Mouse (Mus musculus): ENCODE results near the gene Prrc2a. TPM values are rescaled to one million over a fixed set of nuclear protein-coding genes. Genes with fewer than 3 reads are reported as not detected.

Gene Prrc2a
- polyA plus RNA-seq, 1 experiment from 2014 or later, result 130 TPM

DNA sequence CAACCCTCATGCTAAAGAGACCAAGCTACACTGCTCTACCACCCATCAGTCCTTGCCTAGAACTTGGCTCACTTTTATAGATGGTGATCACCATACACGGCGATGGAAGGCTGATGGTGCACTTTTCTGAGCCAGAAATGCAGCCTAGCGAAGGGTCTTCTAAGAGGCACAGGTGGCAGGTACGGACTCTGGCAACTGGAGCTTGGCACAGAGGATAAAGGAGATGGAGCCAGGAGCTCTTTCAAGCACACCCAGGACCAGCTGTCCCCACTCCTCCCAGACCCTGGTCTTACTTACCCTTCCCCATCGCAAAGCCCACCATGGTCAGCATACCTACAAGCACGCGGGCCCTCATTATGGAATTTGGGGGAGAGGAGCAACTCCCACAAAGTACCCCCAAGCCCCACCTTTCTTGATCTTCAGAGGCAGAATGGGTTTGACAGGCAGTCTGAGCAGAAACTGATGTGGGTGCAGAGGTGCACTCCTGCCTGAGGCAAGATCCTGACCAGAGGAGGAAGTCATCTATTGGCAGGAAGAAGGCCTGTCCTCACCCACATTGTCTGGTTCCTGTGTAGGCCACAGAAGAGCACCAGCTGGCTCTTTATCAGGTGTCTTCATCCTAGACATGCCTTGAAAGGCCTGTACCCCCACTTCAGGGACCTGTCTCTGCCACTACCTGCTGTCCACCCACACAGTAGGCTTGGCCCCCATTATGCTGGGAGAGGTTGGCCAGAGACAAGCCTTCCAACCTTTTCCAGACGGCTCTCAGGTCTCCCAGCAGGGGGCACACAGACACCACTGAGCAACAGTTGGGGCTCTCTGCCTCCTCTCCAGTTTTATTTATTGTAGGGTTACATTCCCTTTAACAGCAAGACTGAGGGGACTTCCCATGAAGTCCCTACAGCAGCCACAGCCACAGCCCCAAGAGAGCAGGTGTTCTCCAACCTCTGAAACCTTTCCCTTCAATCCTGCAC, 49.4 kb downstream of the Prrc2a start, which contains the start of gene Ly6g5b:
Gene Ly6g5b (minus strand): TSS at position 383 of the 974 bp plus-strand sequence.
- ATAC-seq (ENCODE audit: extremely low read depth, insufficient number of reproducible peaks, low FRiP score, low TSS enrichment), result no peak
- Histone ChIP-seq H3K9ac (no peak within 1 kb of the TSS), H3K36me3 (peaks cover 63% of the 10 kb centered on the region), H3K4me1 (peaks cover 9% of the 10 kb centered on the region), H3K4me2 (no peak within 1 kb of the TSS), H3K4me3 (no peak within 1 kb of the TSS), H3K9me3 (no peaks in the 10 kb centered on the region), H3K27me3 (replicated peaks) (no peaks in the 10 kb centered on the region; the same call in 1 of the 2 replicates), H3K27ac (replicated peaks) (no peak within 1 kb of the TSS)
- WGBS, result 82% methylated on average over 8 of the region's 8 CpGs

DNA sequence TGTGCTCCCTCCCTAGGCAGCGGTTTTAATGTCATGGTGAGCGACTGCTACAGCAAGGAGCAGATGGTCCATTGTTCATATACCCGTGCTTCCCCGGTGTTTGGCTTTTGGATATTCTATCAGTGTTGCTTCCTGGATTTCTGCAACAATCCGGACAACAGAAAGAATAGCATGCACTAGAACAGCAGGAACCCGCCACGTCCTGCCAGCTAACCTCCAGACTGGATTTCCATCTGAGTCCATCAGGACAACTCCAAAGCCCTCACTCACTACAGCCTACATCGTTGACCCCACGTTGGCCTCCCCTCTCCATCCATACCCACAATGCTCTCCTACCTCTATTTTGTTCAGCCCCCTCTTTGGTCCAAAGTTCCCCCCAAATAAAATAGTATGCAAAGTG, 52.9 kb downstream of the Prrc2a start:
- no peak for ATAC-seq (ENCODE audit: extremely low read depth, insufficient number of reproducible peaks, low FRiP score, low TSS enrichment)
- no peaks in the 10 kb centered on the region for H3K4me1 ChIP-seq
- H3K27me3 ChIP-seq (replicated peaks), result no peaks in the 10 kb centered on the region; the same call in 1 of the 2 replicates
- peak overlapping the region; percentile 33 for H3K4me2 ChIP-seq
- H3K9ac ChIP-seq, result no peak overlapping the region; the same call in 1 of the 2 replicates
- WGBS, result 60% methylated on average over 9 of the region's 9 CpGs
- peaks cover 30% of the 10 kb centered on the region for H3K36me3 ChIP-seq
- H3K27ac ChIP-seq (replicated peaks), result peak overlapping the region; percentile 45
- no peak overlapping the region for H3K4me3 ChIP-seq
- H3K9me3 ChIP-seq, result no peaks in the 10 kb centered on the region

DNA sequence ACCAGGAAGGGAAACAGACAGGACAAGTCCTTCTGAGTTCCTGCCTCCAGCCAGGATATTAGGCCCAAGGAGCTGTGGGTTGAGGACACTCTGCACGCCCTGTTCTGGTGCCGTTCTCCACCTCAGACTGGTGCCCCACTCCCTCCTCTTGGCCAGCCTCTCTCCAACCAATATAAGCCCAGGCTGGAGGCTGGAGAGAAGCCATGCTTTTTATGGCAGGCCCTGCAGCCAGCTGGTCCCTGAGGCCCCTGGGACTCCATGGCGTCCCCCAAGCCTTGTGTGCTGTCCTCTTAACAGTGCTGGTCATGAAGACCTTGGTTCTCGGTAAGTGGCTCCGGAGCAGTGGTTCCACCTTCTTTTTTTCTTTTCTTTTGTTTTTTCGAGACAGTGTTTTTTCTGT, 56.6 kb downstream of the Prrc2a start, which contains the start of gene Ly6g5c:
Gene Ly6g5c (plus strand): TSS at position 183 of the 400 bp plus-strand sequence.
- no peak within 1 kb of the TSS for H3K9ac ChIP-seq
- no peaks in the 10 kb centered on the region for H3K9me3 ChIP-seq
- ATAC-seq (ENCODE audit: extremely low read depth, insufficient number of reproducible peaks, low FRiP score, low TSS enrichment), result no peak
- peaks cover 8% of the 10 kb centered on the region for H3K36me3 ChIP-seq
- no peaks in the 10 kb centered on the region; the same call in 1 of the 2 replicates for H3K27me3 ChIP-seq (replicated peaks)
- H3K4me2 ChIP-seq, result no peak within 1 kb of the TSS
- no peak within 1 kb of the TSS for H3K27ac ChIP-seq (replicated peaks)
- no peak within 1 kb of the TSS for H3K4me3 ChIP-seq
- peaks cover 14% of the 10 kb centered on the region for H3K4me1 ChIP-seq
- 78% methylated on average over 6 of the region's 6 CpGs for WGBS

DNA sequence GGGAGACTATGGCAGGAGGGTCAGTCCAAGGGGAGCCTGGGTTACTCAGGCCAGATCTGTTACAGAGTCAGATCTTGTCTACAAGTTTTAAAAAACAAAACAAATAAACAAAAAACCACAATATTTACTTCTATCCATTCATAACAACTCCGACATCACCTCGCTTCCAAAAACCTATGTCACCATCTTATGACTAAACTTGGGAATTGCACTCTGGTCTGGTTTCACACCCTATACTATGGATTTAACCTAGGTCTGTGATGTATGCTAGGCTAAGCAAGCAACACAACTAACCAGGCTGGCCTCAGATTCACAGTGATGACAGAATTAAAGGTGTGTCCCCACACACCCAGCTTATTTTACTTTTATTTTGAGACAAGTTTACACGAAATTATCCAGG, 58.2 kb downstream of the Prrc2a start:
- H3K9me3 ChIP-seq, result no peaks in the 10 kb centered on the region
- no peak overlapping the region for H3K27ac ChIP-seq (replicated peaks)
- H3K4me1 ChIP-seq, result peaks cover 28% of the 10 kb centered on the region
- no peak overlapping the region for H3K4me3 ChIP-seq
- peaks cover 24% of the 10 kb centered on the region for H3K36me3 ChIP-seq
- 52% methylated on average over 3 of the region's 3 CpGs for WGBS
- H3K4me2 ChIP-seq, result no peak overlapping the region
- peak overlapping the region; percentile 56; the same call in 1 of the 2 replicates for H3K9ac ChIP-seq
- H3K27me3 ChIP-seq (replicated peaks), result no peaks in the 10 kb centered on the region
- ATAC-seq (ENCODE audit: extremely low read depth, insufficient number of reproducible peaks, low FRiP score, low TSS enrichment), result no peak

DNA sequence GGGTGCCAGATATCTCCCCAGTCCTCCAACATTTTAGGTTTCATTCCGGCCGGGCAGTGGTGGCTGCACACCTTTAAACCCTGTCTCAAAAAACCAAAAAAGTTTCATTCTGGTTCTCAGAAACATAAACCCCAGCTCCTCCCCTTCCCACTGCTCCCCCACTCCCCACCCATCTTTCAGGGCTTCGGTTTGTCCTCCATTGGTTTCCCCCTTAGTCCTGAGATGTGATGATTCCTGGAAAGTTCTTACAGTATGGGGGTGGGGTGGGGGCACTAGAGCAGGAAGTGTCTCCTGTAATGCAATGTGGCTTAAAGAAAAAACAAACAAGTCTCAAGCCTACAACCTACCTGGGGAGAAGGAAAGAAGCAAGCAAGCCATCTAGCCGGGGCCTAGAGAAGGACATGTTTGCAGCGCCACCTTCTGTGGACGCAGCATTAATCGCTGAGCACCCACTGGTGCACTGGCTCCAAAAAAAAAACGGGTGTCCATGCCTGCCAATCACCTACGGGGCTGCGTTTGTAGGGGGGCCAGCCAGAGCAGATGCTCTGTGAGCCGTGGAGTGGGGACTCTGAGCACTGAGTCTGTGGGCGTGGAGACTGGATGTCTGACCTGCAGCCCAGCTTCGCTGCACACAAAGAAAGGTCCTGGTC, 58.8 kb downstream of the Prrc2a start:
- peak overlapping the region; percentile 33 for H3K4me2 ChIP-seq
- H3K9ac ChIP-seq, result peak overlapping the region; percentile 56
- no peak overlapping the region for H3K4me3 ChIP-seq
- no peak overlapping the region for H3K27ac ChIP-seq (replicated peaks)
- H3K4me1 ChIP-seq, result peaks cover 30% of the 10 kb centered on the region
- no peaks in the 10 kb centered on the region for H3K9me3 ChIP-seq
- 29% methylated on average over 13 of the region's 13 CpGs for WGBS
- no peaks in the 10 kb centered on the region for H3K27me3 ChIP-seq (replicated peaks)
- H3K36me3 ChIP-seq, result peaks cover 30% of the 10 kb centered on the region
- ATAC-seq (ENCODE audit: extremely low read depth, insufficient number of reproducible peaks, low FRiP score, low TSS enrichment), result no peak

DNA sequence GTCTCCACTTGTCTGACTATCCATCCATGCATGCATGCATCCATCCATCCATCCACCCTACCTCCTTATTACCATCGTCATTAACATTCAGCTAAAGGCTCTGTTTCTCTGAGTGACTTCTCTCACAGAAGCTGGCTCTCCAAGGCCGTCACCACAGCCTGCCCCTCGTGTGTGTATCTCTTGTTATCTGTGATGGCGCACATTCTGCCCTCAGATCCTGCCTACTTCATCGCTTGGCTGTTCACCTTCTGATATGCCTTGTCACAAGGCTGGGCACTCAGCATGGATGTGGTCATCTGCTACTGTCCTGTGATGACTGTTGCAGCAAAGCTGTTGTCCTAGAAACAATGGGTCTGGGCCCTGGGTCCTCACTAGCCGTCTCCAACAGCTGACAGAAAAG, 59.9 kb downstream of the Prrc2a start:
- H3K36me3 ChIP-seq, result peaks cover 41% of the 10 kb centered on the region
- H3K27me3 ChIP-seq (replicated peaks), result no peaks in the 10 kb centered on the region
- H3K27ac ChIP-seq (replicated peaks), result no peak overlapping the region
- no peaks in the 10 kb centered on the region for H3K9me3 ChIP-seq
- no peak for ATAC-seq (ENCODE audit: extremely low read depth, insufficient number of reproducible peaks, low FRiP score, low TSS enrichment)
- H3K4me2 ChIP-seq, result no peak overlapping the region
- H3K4me1 ChIP-seq, result peaks cover 30% of the 10 kb centered on the region
- WGBS, result 48% methylated on average over 6 of the region's 6 CpGs
- H3K4me3 ChIP-seq, result no peak overlapping the region
- H3K9ac ChIP-seq, result peak overlapping the region; percentile 50; the same call in 1 of the 2 replicates

DNA sequence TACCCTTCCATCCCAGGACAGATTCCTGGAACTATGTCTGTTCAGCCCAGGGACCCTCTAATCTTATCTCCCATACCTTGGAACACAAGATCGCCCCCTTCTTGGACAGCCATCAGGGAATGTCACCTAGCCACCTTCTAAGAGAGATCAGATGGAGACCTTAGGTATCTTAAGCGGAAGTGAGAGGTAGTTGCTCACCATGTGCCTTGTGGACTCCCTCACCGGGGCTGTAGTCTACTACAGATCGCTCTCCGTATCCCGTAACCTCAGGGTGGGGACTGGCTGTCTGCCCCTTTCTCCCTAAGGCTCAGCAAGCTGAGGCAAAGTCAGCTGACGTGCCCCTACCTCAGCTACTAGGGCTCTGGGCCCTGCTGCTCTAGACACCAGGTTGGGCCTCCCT, 60.6 kb downstream of the Prrc2a start:
- Histone ChIP-seq H3K27me3 (replicated peaks) (no peaks in the 10 kb centered on the region), H3K4me1 (peaks cover 30% of the 10 kb centered on the region), H3K9ac (no peak overlapping the region), H3K9me3 (no peaks in the 10 kb centered on the region), H3K36me3 (peaks cover 48% of the 10 kb centered on the region), H3K27ac (replicated peaks) (no peak overlapping the region), H3K4me3 (no peak overlapping the region), H3K4me2 (no peak overlapping the region)
- 79% methylated on average over 7 of the region's 7 CpGs for WGBS
- no peak for ATAC-seq (ENCODE audit: extremely low read depth, insufficient number of reproducible peaks, low FRiP score, low TSS enrichment)

DNA sequence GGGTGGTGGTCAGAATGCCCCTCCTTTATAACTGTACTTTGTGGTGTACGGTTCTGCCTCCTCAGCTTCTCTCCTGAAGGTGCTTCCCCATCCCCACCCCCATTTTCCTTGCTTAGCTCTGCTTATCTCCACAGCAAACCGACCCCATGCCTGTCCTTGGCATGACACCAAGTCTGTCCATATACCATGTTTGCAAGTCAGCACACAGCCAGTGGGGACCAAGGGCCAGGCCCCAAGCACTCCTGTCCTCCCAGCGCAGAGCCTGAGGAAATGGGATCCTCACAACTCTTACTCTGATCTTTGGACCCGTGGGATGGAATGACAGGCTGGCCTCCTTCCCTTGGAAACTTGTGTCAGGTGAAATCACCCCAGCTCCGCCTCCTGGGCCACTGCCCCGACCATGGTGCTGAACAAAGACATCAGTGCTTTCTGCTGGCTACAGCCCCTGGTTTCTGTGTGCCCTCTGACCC, 61.4 kb downstream of the Prrc2a start:
- Histone ChIP-seq H3K4me1 (peaks cover 30% of the 10 kb centered on the region), H3K27me3 (replicated peaks) (no peaks in the 10 kb centered on the region), H3K9ac (peak overlapping the region; percentile 50; the same call in 1 of the 2 replicates), H3K36me3 (peaks cover 56% of the 10 kb centered on the region), H3K9me3 (no peaks in the 10 kb centered on the region), H3K4me2 (no peak overlapping the region), H3K27ac (replicated peaks) (peak overlapping the region; percentile 42), H3K4me3 (no peak overlapping the region)
- WGBS, result 41% methylated on average over 6 of the region's 6 CpGs
- ATAC-seq (ENCODE audit: extremely low read depth, insufficient number of reproducible peaks, low FRiP score, low TSS enrichment), result no peak

DNA sequence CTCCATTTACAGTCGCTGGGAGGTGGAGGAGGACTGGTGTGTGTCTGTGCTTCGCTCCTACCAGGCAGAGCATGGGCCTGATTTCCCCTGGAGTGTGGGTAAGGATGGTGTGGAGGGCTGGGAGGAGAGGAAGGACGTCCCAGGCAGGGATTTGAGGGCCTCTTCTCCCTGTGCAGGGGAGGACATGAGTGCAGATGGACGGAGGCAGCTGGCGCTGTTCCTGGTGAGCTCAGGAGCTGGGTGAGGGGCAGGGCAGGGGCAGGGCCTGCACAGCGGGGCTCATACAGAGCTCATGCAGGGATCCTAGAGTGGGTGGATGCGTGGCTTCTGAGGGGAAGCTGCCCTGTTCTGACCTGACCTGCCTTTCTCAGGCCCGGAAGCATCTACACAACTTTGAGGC, 62.4 kb downstream of the Prrc2a start:
- Histone ChIP-seq H3K4me2 (no peak overlapping the region), H3K36me3 (peaks cover 66% of the 10 kb centered on the region), H3K27me3 (replicated peaks) (no peaks in the 10 kb centered on the region), H3K4me1 (peaks cover 30% of the 10 kb centered on the region), H3K9ac (peak overlapping the region; percentile 29), H3K27ac (replicated peaks) (peak overlapping the region; percentile 13; the same call in 1 of the 2 replicates), H3K9me3 (no peaks in the 10 kb centered on the region), H3K4me3 (no peak overlapping the region)
- no peak for ATAC-seq (ENCODE audit: extremely low read depth, insufficient number of reproducible peaks, low FRiP score, low TSS enrichment)
- WGBS, result 72% methylated on average over 8 of the region's 8 CpGs

DNA sequence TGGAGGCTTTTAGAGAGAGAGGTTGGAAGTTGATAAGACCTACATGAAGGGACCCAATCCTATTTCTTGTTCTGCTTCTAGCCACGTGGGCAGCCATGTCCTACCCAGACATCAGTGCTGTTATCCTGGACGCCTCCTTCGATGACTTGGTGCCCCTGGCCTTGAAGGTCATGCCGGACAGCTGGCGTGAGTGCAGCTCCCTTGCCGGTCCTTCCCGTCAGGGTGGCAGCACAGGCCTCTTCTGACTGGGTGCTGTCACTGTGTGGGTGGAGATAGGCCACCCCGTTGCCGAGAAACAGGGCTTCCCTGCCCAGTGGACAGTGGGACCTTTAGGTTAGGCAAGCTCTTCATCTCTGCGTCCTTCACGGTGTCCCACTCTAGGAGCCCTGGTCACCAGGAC, 63.5 kb downstream of the Prrc2a start:
- no peak overlapping the region for H3K9ac ChIP-seq
- no peaks in the 10 kb centered on the region for H3K9me3 ChIP-seq
- no peak for ATAC-seq (ENCODE audit: extremely low read depth, insufficient number of reproducible peaks, low FRiP score, low TSS enrichment)
- H3K4me2 ChIP-seq, result no peak overlapping the region
- H3K4me1 ChIP-seq, result peaks cover 28% of the 10 kb centered on the region
- WGBS, result 83% methylated on average over 11 of the region's 11 CpGs
- no peak overlapping the region for H3K4me3 ChIP-seq
- H3K27ac ChIP-seq (replicated peaks), result 0 out of 2 replicates have a peak overlapping the region, but pooled peaks have one; percentile 13
- H3K36me3 ChIP-seq, result peaks cover 77% of the 10 kb centered on the region
- no peaks in the 10 kb centered on the region for H3K27me3 ChIP-seq (replicated peaks)

DNA sequence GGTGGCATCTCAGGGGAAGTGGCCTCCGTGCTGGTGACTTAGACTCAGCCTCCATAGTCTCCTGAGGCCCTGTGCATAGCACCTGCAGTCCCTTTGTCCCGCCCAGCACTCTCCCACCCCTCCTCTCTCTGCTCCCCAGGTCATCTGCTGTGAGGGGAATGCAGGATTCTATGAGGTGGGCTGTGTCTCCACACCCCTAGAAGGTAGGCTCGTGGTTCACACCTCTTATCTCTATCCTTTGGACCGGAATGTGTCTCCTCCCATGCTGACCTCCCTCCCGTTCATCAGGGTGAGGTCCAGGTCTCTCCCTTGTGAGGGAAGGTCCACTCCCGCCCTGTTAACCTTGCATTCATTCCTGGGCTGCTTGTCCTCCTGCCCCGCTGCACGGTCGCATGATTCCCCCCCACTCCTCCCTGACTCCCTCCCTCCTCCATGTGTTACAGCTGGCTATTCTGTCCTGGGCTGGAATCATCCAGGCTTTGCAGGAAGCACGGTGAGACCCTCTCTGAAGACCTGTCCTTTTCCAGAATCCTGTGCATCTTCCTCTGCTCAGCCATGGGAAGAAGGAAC, 64.4 kb downstream of the Prrc2a start:
- Histone ChIP-seq H3K9me3 (no peaks in the 10 kb centered on the region), H3K9ac (0 out of 2 replicates have a peak overlapping the region, but pooled peaks have one; percentile 19), H3K27ac (replicated peaks) (no peak overlapping the region), H3K4me1 (peaks cover 21% of the 10 kb centered on the region), H3K4me2 (no peak overlapping the region), H3K36me3 (peaks cover 86% of the 10 kb centered on the region), H3K4me3 (no peak overlapping the region), H3K27me3 (replicated peaks) (no peaks in the 10 kb centered on the region)
- WGBS, result 51% methylated on average over 10 of the region's 10 CpGs
- no peak for ATAC-seq (ENCODE audit: extremely low read depth, insufficient number of reproducible peaks, low FRiP score, low TSS enrichment)
